Mouse (Mus musculus) CH12.LX (cell line): Measurements from ENCODE around the gene Bcas3.

Experiments used
- CTCF ChIP-seq, 2 experiments: IDR thresholded peaks in 1 of 2; conservative IDR thresholded peaks in 1 of 2; 2 replicates each; pipeline ENCODE4 v1.5.1; 2011 to 2012; ENCODE audit warnings: low read depth in 2 of 2, low read length in 2 of 2, improper control_type of control experiment in 1 of 2, inconsistent platforms in 1 of 2, mild to moderate bottlenecking in 1 of 2, moderate library complexity in 1 of 2
- EP300 ChIP-seq: IDR thresholded peaks from 2 replicates; pipeline ENCODE4 v1.6.1; 2011; ENCODE audit warnings: low read length, improper control_type of control experiment
- POLR2A ChIP-seq: IDR thresholded peaks from 2 replicates; pipeline ENCODE4 v1.6.1; 2011; ENCODE audit warnings: low read depth, mild to moderate bottlenecking, improper control_type of control experiment, low read length
- POLR2AphosphoS2 ChIP-seq: IDR thresholded peaks from 2 replicates; pipeline ENCODE4 v1.6.1; 2011; ENCODE audit warnings: low read depth, low read length, improper control_type of control experiment
- RCOR1 ChIP-seq: conservative IDR thresholded peaks from 2 replicates; pipeline ENCODE4 v1.6.1; 2012; ENCODE audit warnings: low read depth, mild to moderate bottlenecking, inconsistent platforms, low read length, improper control_type of control experiment

GRCm38 (mm10) chr11:85841980-85842379, 489.0 kb downstream of the Bcas3 start:
- TF ChIP-seq POLR2A (no peak), POLR2AphosphoS2 (no peak), EP300 (no peak), CTCF (conservative IDR thresholded peaks at IDR 0.05 in 1 of 2, IDR thresholded peaks at IDR 0.05 in 1 of 2; ENCODE audit: low read depth in 2 of 2, low read length in 2 of 2) (peak; percentile 13 to 78; a peak in 2 of 4 replicates), RCOR1 (no peak)
